Comparison of ENCODE assay signal across 31 mouse cellular contexts in genomic region chr3:43847386-43847785, GRCm38 (mm10).
DNase-seq lines count a peak whose midpoint lies in the region; ATAC-seq and TF ChIP-seq lines count a peak whose summit lies in the region.
"Had no signal": no experiment of that assay in that cellular context is flagged by ENCODE, and none has a peak within 500 bp of the region (broad histone marks: within the 10 kb centered on the region; RNA-seq: fewer than 3 reads in every experiment).

No protein-coding gene starts in this region.

- no peak overlapping the region for H3K4me3 ChIP-seq in forebrain, embryonic 11.5 days (ENCODE audit: low read depth, low read length)
- no peak overlapping the region for H3K4me3 ChIP-seq in forebrain, embryonic 10.5 days
- no peak overlapping the region for H3K4me3 ChIP-seq in midbrain, embryonic 11.5 days (ENCODE audit: low read depth, low read length)
- H3K4me3 ChIP-seq in midbrain, embryonic 13.5 days (replicated peaks) = no peak overlapping the region
- H3K4me3 ChIP-seq: embryonic facial prominence, embryonic 12.5 days; gastrocnemius, adult 2 months; kidney, embryonic 15.5 days; left cerebral cortex, adult 2 months; limb, embryonic 12.5 days; liver, embryonic 15.5 days; neural tube, embryonic 13.5 days had no signal

- peak; percentile 66; the same call in 1 of the 2 replicates for ATAC-seq in forebrain, embryonic 11.5 days (replicated peaks; ENCODE audit: low FRiP score)
- ATAC-seq in midbrain, embryonic 11.5 days (ENCODE audit: low FRiP score) = peak; percentile 73
- ATAC-seq in midbrain, embryonic 13.5 days = no peak
- ATAC-seq: Patski had no signal

- no peak for TF ChIP-seq POLR2A in brain, embryonic 14.5 days (IDR thresholded peaks at IDR 0.05; ENCODE audit: borderline replicate concordance, extremely low read depth, insufficient read depth, insufficient read length, poor library complexity, severe bottlenecking)

- H3K9ac ChIP-seq in forebrain, embryonic 11.5 days (ENCODE audit: low read length) = no peak overlapping the region
- H3K9ac ChIP-seq in midbrain, embryonic 11.5 days (ENCODE audit: low read length) = no peak overlapping the region
- no peak overlapping the region for H3K9ac ChIP-seq in midbrain, embryonic 13.5 days (replicated peaks)
- H3K9ac ChIP-seq: embryonic facial prominence, embryonic 12.5 days; hindbrain, embryonic 14.5 days; kidney, embryonic 15.5 days; limb, embryonic 12.5 days; liver, embryonic 15.5 days; lung, embryonic 14.5 days; neural tube, embryonic 13.5 days had no signal

- H3K4me1 ChIP-seq in forebrain, embryonic 11.5 days (replicated peaks; ENCODE audit: control insufficient read depth, insufficient read depth, low read length) = 0 out of 2 replicates have a peak, but pooled peaks cover 2% of the 10 kb centered on the region
- 0 out of 2 replicates have a peak, but pooled peaks cover 4% of the 10 kb centered on the region for H3K4me1 ChIP-seq in forebrain, embryonic 10.5 days
- no peaks in the 10 kb centered on the region for H3K4me1 ChIP-seq in midbrain, embryonic 11.5 days (ENCODE audit: control insufficient read depth, insufficient read depth, low read length)
- H3K4me1 ChIP-seq in midbrain, embryonic 13.5 days (replicated peaks) = no peaks in the 10 kb centered on the region
- H3K4me1 ChIP-seq: embryonic facial prominence, embryonic 12.5 days; kidney, embryonic 15.5 days; limb, embryonic 12.5 days; liver, embryonic 15.5 days; neural tube, embryonic 13.5 days had no signal

- 44% methylated on average over 4 of the region's 4 CpGs for WGBS in forebrain, embryonic 11.5 days
- WGBS in forebrain, embryonic 10.5 days = 49% methylated on average over 4 of the region's 4 CpGs
- 35% methylated on average over 4 of the region's 4 CpGs for WGBS in midbrain, embryonic 11.5 days
- WGBS in midbrain, embryonic 13.5 days = 34% methylated on average over 4 of the region's 4 CpGs

- no peak for DNase-seq in forebrain, embryonic 11.5 days (ENCODE audit: low spot score)
- no peak for DNase-seq in forebrain, embryonic 10.5 days (ENCODE audit: extremely low spot score, low spot score)
- no peak for DNase-seq in midbrain, embryonic 11.5 days (ENCODE audit: low spot score, missing footprints)
- peak; percentile 47 for DNase-seq in brain, embryonic 14.5 days (ENCODE audit: low read depth)
- peak; percentile 1 for DNase-seq in retina, postnatal 1 day
- DNase-seq in testis, postnatal 10 days (ENCODE audit: low spot score) = no peak
- DNase-seq: adrenal gland, postnatal 10 days; cerebellum, adult 18-20 months; cerebellum, postnatal 10 days; gastrocnemius, adult 2 months; gastrocnemius, postnatal 36 days; heart, adult 18-20 months; heart, postnatal 36 days; kidney, adult 18-20 months; kidney, postnatal 25 days; lung, embryonic 14.5 days; lung, postnatal 14 days; right cerebral cortex, postnatal 25 days; spleen, adult 18-20 months; thymus, adult 18-20 months; thymus, postnatal 25 days had no signal

- no peaks in the 10 kb centered on the region for H3K36me3 ChIP-seq in forebrain, embryonic 11.5 days (ENCODE audit: control insufficient read depth, insufficient read depth, low read length)
- no peaks in the 10 kb centered on the region for H3K36me3 ChIP-seq in forebrain, embryonic 10.5 days (replicated peaks)
- no peaks in the 10 kb centered on the region for H3K36me3 ChIP-seq in midbrain, embryonic 11.5 days (ENCODE audit: control insufficient read depth, insufficient read depth, low read length)
- H3K36me3 ChIP-seq in midbrain, embryonic 13.5 days = no peaks in the 10 kb centered on the region
- H3K36me3 ChIP-seq: embryonic facial prominence, embryonic 12.5 days; kidney, embryonic 15.5 days; limb, embryonic 12.5 days; liver, embryonic 15.5 days; neural tube, embryonic 13.5 days had no signal

- no peak overlapping the region for H3K4me2 ChIP-seq in forebrain, embryonic 11.5 days (ENCODE audit: low read depth, low read length, severe bottlenecking)
- no peak overlapping the region for H3K4me2 ChIP-seq in midbrain, embryonic 11.5 days
- no peak overlapping the region for H3K4me2 ChIP-seq in midbrain, embryonic 13.5 days (replicated peaks)
- H3K4me2 ChIP-seq: embryonic facial prominence, embryonic 12.5 days; heart, embryonic 11.5 days; hindbrain, embryonic 14.5 days; kidney, embryonic 15.5 days; limb, embryonic 12.5 days; liver, embryonic 15.5 days; lung, embryonic 14.5 days; neural tube, embryonic 13.5 days had no signal

- no peak for TF ChIP-seq CTCF in brain, embryonic 14.5 days (IDR thresholded peaks at IDR 0.05; ENCODE audit: borderline replicate concordance, extremely low read depth, insufficient read depth, insufficient read length)

- H3K9me3 ChIP-seq in forebrain, embryonic 11.5 days (ENCODE audit: control insufficient read depth, low read length) = no peaks in the 10 kb centered on the region
- H3K9me3 ChIP-seq in forebrain, embryonic 10.5 days = no peaks in the 10 kb centered on the region
- no peaks in the 10 kb centered on the region for H3K9me3 ChIP-seq in midbrain, embryonic 11.5 days (ENCODE audit: control insufficient read depth, low read length)
- no peaks in the 10 kb centered on the region for H3K9me3 ChIP-seq in midbrain, embryonic 13.5 days
- H3K9me3 ChIP-seq: embryonic facial prominence, embryonic 12.5 days; kidney, embryonic 15.5 days; limb, embryonic 12.5 days; liver, embryonic 15.5 days; neural tube, embryonic 13.5 days had no signal

- H3K27me3 ChIP-seq in forebrain, embryonic 11.5 days (ENCODE audit: control insufficient read depth, insufficient read depth, low read length) = no peaks in the 10 kb centered on the region
- H3K27me3 ChIP-seq in forebrain, embryonic 10.5 days (ENCODE audit: poor library complexity, severe bottlenecking) = no peaks in the 10 kb centered on the region
- no peaks in the 10 kb centered on the region for H3K27me3 ChIP-seq in midbrain, embryonic 11.5 days (ENCODE audit: control insufficient read depth, insufficient read depth, low read length)
- H3K27me3 ChIP-seq in midbrain, embryonic 13.5 days = no peaks in the 10 kb centered on the region
- H3K27me3 ChIP-seq: embryonic facial prominence, embryonic 12.5 days; kidney, embryonic 15.5 days; limb, embryonic 12.5 days; liver, embryonic 15.5 days; neural tube, embryonic 13.5 days; Patski had no signal

- H3K27ac ChIP-seq in forebrain, embryonic 11.5 days (ENCODE audit: low read depth, low read length) = no peak overlapping the region
- H3K27ac ChIP-seq in forebrain, embryonic 10.5 days = no peak overlapping the region
- no peak overlapping the region for H3K27ac ChIP-seq in midbrain, embryonic 11.5 days (ENCODE audit: low read depth, low read length)
- no peak overlapping the region for H3K27ac ChIP-seq in midbrain, embryonic 13.5 days
- H3K27ac ChIP-seq: embryonic facial prominence, embryonic 12.5 days; gastrocnemius, adult 2 months; hindbrain, embryonic 14.5 days; kidney, embryonic 15.5 days; left cerebral cortex, adult 2 months; limb, embryonic 12.5 days; liver, embryonic 15.5 days; neural tube, embryonic 13.5 days had no signal

Comparison
In these comparisons a context has a peak if more than half of its experiments do, and no peak if none do; other contexts are left out.
1. DNase-seq: peak in brain, embryonic 14.5 days (single experiment) and retina, postnatal 1 day (single experiment); none in forebrain, embryonic 11.5 days (single experiment), forebrain, embryonic 10.5 days (single experiment), midbrain, embryonic 11.5 days (single experiment) and testis, postnatal 10 days (single experiment).